Mouse (Mus musculus) urinary bladder, postnatal 14 days (tissue): ENCODE results near the gene Myo9a.
"Not testable (repeated sequence)": the region's sequence is repeated elsewhere in the genome, so short reads cannot be mapped to it uniquely, and the experiment has no call there.

ENCODE experiments used
- DNase-seq: peaks from one replicate; pipeline ENCODE4 v3.0.0; 2021; ENCODE audit warnings: low spot score

The Myo9a gene

GRCm38 (mm10) chr9:59949511-59949910 is 198.8 kb downstream of the Myo9a start:
- no peak for DNase-seq

GRCm38 (mm10) chr9:59949981-59950380 is 199.3 kb downstream of the Myo9a start:
- DNase-seq = no peak

GRCm38 (mm10) chr9:59951001-59951750 is 200.5 kb downstream of the Myo9a start:
- no peak for DNase-seq

GRCm38 (mm10) chr9:59951943-59952342 is 201.2 kb downstream of the Myo9a start:
- no peak for DNase-seq

- no peak for DNase-seq
These were observed 201.9 kb downstream of the Myo9a start for GRCm38 (mm10) chr9:59952515-59953070.

GRCm38 (mm10) chr9:59953556-59953955 is 202.9 kb downstream of the Myo9a start:
- DNase-seq = no peak

GRCm38 (mm10) chr9:59955199-59955598 is 204.5 kb downstream of the Myo9a start:
- DNase-seq = no peak

- no peak for DNase-seq
These were observed 205.0 kb downstream of the Myo9a start for GRCm38 (mm10) chr9:59955692-59956091.

GRCm38 (mm10) chr9:59956496-59956895 is 205.8 kb downstream of the Myo9a start:
- no peak for DNase-seq

GRCm38 (mm10) chr9:59958115-59958514 is 207.4 kb downstream of the Myo9a start:
- DNase-seq = not testable (repeated sequence)

- DNase-seq = peak; percentile 87
These were observed 208.6 kb downstream of the Myo9a start for GRCm38 (mm10) chr9:59959276-59959675.

- no peak for DNase-seq
These were observed 209.9 kb downstream of the Myo9a start, which contains the start of gene Nr2e3 for GRCm38 (mm10) chr9:59960559-59960958. Gene Nr2e3 (minus strand): TSS chr9:59960659.

- DNase-seq = no peak
These were observed 210.7 kb downstream of the Myo9a start for GRCm38 (mm10) chr9:59961201-59961955.

GRCm38 (mm10) chr9:59964367-59964766 is 213.7 kb downstream of the Myo9a start:
- no peak for DNase-seq

- DNase-seq = no peak
These were observed 214.3 kb downstream of the Myo9a start for GRCm38 (mm10) chr9:59965046-59965445.

GRCm38 (mm10) chr9:59969383-59969782 is 218.7 kb downstream of the Myo9a start:
- DNase-seq = peak; percentile 66

GRCm38 (mm10) chr9:59971263-59971662 is 220.6 kb downstream of the Myo9a start:
- DNase-seq = no peak
